Mouse (Mus musculus) right cerebral cortex, postnatal 10 days (tissue): ENCODE results near the gene Usp18.

Experiments used
- DNase-seq, 2 experiments: peaks; one replicate each; pipeline ENCODE4 v3.0.0; 2021; ENCODE audit warnings: low spot score in 2 of 2

The Usp18 gene

DNA sequence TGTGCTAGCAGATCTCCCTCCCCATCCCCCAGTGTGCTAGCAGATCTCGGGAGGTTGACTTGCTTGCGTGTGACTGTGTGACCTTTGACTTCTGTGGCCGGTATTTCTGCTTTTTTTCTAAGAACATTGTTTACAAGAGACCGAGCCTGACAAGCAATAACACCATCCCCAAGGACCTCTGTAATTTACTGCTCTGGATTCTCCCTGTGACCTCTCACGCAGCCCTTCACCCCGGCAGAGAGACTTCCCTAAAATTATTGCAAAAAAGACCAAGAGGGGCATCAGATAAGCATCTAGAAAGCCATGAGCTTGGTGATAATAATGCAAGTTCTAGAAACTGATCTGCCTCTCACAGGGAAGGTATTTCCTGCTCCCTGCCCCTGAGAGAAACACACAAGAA is 20.7 kb upstream of the Usp18 start:
- DNase-seq, result no peak

DNA sequence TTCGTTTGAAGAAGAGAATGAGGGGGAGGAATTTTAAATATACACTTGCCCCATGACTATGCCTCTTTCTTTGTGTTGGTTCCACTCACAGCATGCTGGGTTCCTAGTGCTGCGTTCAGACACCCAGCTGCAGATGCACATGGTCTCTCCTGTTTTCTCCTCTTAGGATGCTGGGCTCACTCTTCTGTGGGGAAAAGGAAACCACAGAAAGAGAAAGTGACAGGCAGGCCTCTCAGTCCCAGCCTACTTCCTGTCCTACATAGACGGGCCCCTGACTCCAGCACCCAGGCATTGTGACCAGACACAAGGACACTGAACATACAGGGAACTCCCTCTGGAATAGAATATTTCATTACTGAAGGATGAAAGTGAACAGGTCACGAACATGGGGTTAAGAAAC is 19.7 kb upstream of the Usp18 start:
- no peak for DNase-seq

DNA sequence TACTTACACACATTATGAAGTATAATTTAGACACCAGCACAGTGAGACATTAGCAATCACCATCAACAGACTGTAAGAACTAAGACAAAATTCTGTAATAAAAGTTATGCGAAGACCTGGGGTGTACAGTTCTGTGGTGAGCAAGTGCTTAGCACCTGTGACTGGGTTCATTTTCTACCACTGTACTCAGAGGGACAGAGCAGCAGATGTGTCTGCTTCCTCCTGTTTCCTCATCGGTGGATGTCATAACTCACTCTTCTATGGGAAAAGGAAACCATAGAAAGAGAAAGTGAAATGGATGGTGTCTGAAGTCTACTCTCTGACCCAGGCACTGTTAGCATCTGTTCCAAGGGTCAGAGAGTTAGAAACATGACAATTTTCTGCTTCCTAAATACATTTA is 19.0 kb upstream of the Usp18 start:
- DNase-seq, result no peak

DNA sequence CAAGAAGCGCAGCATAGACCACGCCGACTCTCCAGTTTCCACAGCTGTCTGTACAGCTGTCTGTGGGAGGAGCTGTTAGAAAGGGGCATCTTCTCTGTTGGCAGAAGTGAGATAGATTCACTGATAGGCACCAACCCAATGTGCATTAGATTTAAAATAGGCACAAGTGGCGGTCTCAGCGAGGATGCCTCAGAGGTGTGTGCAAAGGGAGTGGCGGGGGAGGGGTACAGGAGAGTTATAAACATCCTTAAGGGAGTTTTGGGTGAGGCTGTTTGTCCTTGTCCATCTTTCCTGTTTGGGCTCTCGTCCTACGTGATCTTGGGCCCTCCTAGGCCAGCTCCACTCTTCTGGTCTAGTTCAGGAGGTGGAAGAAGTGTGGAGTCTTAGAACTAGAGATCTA is 17.3 kb upstream of the Usp18 start:
- DNase-seq, result no peak

DNA sequence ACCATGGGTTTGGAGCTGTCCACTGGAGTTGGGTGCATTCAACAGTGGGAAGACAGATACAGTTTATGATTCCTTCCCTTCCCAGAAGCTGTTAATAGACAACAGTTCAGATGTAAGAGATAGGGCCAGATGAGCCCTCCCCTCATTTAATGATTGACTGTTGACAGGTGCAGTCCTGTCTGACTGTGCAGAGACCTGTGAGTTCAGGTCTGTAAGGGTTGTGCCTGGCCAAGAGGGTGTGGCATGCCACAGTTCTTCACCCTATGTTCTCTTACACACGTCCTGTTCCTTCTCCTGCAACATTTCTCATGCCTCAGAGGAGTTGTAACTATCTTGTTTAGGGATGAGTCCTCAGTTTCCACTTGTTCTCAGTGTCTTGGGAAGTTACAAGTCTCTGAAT is 13.1 kb upstream of the Usp18 start:
- no peak for DNase-seq

DNA sequence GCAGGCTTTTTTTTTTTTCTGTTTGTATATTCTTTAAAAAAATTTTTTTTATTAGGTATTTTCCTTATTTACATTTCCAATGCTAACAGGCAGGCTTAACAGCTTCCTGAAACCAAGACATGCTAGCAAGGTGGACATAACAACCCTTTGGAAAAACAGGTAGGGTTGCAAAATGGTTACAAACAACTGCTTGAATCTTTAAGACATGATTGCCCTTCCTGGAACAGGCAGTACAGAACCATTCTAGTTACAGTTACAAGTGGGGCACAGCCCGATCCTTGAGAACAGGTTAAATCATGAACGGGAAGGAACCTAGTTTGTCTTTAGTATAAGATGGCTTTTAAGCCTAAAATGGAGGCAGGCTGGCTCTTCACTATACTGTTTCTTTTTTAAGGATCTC is 9.3 kb upstream of the Usp18 start:
- no peak for DNase-seq

DNA sequence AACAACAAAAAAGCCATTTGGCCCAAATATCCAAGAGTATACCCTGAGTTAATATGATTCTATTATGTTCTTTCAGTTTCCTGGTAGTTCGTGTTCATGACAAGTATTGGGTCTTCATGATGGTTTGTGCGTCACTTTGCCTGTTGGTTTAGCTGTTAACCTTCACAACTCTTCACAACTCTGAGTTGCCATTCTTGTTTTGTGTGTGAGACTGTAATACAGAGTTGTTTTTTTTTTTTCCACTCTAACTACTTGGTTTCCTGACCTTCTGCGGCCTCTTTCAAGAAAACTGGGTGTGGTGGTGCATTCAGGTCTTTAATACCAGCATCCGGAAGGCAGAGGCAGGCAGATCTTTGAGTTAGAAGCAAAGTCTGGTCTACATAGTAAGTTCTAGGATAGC is 7.5 kb upstream of the Usp18 start:
- no peak for DNase-seq

DNA sequence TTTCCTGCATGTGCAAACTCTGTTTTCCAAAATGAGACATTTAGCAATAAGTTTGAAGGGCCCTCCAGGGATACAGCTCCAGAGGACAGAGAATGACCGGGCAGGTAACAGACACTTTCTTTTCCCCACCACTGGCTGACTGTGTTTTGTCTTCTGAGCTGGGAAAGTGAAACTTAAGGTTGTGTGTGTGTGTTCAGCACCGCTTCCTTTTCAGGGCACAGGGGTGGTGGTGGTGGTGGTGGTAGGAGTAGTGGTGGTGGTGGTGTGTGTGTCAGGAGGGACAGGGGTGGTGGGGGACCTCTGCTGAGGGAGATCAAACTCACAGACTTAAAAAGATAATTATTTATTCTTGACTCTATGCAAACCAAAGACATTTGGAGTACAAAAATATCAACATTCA is 3.9 kb upstream of the Usp18 start:
- no peak for DNase-seq

DNA sequence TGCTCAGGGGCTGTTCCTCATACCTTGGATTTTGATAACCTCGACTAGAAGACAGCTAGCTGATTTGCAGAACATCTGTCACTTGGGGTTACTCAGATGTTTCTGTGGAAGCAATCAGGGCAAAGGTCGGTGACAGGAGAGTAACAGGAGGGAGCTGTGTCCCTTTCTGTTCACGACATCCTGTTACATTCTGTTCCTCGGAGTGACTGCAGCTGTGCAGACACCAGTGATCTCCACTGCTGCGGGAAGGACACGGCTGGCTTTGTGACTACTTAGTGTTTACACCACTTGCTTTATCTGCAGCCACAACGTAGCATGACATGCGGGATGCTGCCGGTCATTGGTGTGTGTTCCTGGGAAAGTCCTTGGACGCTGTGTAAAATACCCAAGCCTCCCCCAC is 2.5 kb upstream of the Usp18 start:
- no peak for DNase-seq

DNA sequence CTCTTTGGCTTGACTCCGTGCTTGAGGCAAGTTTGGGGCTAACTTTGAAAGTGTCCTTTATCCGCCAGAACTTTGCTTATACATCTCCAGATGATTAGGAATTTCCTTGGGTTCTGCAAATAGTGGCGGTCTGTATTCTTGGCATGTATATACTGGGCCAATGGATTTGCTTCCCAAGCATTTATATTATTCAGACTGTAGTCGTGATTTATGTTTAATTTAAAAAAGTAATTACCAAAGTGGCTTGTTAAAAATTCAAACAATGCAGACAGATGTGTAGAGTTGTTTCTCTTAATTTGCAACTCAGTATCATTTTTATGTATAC is 293 bp downstream of the Usp18 start:
- no peak for DNase-seq

DNA sequence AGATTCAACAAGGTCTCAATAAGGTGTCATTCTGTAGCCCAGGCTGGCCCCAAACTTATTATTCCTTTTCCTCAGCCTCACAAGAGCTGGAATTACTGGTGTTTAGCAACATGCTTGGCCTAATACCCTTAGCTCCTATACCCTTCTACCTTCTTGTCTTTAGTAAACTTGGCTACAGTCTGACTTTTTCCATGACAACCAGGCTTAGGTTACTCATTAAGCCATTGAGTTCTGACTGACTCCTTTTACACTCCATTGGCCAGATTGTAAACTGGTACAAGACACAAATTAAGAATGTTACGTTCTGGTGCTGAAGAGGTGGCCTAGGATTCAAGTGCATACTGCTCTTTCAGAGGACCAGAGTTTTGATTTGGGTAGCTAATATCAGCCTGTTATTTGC is 4.7 kb downstream of the Usp18 start:
- DNase-seq, result no peak

DNA sequence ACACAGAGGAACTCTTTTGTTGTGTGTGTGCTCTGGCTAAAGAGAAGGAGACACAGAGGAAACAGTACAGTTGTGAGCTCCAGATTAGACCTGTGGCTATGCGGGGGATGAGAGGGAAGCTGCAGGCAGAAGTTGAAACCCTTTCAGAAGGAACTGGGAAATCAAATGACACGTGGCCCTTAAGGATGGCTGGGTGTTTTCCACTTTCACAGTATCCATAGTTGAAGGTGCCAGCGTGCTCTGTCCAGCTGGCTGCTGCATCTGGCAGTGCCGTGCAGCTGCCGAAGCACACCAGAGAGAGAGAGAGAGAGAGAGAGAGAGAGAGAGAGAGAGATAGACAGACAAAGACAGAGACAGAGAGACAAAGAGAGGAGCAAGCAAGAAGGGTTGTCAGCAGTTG is 5.5 kb downstream of the Usp18 start:
- DNase-seq, result no peak

DNA sequence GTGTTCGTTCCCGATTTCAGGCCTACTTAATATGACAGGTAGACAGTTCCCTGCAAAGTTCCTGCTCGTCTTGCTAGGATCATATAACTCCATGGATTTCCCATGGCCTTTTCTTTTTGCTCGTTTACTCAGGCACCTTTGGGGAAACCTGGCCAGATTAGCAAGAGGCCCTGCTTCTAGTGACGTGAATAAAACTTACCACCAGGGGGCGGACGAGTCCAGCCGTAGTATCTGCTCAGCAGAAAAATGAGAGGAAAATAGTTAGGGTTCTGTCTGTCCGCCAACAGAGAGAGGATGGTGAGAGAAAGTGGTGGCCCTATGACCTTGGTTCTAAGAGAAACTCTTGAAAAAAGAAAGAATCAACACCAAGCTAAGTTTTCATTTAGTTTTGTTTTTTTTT is 14.8 kb downstream of the Usp18 start:
- DNase-seq, result peak; percentile 67 to 81

DNA sequence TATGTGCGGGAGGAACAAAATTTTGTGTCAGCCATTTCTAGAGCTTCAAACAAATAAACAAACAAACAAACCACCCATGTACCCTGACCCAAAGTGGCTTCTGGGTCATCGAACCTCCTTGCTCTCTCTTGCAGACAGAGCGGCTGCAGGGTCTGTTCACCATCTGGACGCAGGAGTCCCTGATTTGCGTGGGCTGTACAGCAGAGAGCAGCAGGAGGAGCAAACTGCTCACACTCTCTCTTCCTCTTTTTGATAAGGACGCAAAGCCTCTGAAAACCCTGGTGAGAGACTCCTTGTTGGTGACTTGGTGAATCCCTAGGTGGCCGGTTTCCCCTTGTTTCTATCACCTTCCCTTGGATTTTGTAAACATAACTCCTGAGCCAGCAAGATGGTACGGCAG is 15.5 kb downstream of the Usp18 start:
- DNase-seq, result no peak

DNA sequence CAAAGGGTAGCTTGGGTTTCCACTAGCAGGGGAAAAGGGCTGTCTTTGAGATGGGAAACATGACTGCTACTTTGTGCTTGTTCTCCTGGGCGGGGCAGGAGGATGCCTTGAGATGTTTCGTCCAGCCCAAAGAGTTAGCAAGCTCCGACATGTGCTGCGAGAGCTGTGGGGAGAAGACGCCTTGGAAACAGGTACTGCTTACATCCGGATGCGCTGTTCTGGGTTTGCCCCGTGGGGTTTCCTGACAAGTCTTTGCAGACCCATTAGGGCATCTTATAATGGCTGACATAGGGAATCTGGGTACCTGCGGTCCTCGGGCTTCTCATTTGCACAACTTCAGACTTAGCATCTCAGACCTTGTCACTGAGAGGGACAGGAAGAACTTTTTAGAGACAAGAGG is 16.3 kb downstream of the Usp18 start:
- no peak for DNase-seq

DNA sequence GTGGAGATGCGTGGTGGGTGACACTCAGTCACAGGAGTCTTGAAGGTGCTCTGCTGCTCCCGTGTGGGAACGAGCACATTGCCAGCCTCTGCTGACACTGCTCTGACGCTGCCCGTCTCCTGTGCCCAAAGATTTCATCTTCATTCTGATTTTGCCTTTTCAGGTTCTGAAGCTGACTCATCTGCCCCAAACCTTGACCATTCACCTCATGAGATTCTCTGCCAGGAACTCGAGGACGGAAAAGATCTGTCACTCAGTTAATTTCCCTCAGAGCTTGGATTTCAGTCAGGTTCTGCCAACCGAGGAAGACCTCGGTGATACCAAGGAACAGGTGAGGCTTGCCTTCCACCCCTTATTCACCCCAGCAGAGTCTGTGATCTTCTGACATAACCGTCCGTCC is 16.8 kb downstream of the Usp18 start:
- no peak for DNase-seq

DNA sequence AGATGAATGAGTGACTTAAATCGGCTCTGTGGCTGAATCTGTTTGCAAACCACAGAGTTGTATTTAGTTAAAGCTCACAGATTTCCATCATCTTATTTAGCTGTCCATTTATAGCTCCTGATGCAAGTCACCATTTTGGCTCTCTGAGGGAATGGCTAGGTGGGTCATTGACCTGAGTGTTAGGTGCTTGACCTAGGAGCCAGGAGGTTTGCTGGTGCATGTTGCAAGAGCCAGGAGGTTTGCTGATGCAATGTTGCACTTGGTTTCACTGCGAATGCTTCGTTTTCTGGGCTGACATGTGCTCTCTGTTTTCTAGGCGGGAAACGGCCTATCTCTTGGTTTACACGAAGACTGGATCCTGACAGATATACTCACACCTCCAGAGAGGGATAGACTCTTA is 24.4 kb downstream of the Usp18 start:
- DNase-seq, result no peak

DNA sequence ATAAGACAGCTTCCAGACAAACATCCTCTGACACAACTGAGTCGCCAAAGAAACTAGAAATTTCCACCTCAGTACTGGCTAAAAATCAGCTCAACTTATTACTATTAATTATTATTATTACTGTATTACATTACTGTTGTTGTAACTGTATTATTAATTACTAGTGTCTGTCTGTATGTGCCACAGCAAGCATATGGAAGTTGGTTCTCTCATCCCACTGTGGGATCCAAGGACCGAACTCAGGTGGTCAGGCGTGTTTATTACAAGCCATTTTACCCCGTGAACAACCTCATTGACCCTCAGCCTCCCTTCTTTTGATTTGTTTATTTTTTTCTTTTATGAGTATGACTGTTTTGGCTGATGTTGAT is 26.0 kb downstream of the Usp18 start:
- no peak for DNase-seq

DNA sequence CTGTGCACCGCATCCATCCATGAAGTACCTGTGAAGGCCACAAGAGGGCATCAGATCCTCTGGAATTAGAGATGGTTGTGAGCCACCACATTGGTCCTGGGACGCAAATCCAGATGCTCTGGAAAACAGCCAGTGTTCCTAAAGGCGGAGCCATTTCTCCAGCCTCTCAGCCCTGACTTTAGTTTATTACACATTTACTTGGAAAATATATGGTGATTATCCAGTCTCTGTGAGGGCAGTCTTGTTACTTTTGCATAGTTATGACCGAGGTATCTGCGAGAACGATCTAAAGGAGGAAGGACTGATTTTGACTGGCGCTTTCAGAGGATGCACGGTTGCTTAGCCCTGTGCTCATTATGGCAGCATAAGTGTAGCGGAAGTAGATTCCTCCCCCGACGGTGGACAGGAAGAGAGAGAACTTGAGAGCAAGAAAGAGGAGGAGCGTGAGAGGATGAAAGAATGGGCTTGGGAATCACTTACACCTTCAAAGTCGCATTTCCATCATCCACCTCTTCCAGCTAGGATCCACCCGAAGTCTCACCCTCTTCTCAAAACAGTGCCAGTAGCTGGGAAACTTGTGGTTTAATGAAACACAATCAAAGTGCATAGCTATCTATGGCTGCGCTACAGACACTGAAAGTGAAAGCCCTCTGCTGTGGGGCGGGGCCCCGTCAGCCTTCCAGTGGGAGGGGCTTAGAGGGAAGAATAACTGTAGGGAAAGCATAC is 26.5 kb downstream of the Usp18 start:
- DNase-seq, result peak; percentile 84 to 85

DNA sequence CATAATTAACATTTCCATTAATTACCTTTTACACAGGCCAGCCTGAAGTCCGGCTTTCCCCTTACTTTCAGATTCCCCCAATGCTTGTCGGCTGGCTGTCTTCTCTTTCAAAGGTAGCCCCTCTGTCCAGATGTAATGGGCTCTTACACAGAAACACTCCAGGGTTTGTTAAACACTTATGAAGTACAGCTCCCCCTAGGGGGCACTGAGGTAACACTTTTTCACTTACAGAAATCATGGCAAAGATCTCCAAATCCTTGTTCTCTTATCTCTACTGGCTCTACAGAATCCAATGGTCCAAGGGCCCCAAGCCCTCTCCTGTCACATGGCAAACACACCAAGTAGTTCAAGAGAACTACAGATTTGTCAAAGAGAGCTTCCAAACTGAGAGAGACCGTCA is 28.6 kb downstream of the Usp18 start:
- DNase-seq, result peak in 1 of 2 experiments; percentile 40

DNA sequence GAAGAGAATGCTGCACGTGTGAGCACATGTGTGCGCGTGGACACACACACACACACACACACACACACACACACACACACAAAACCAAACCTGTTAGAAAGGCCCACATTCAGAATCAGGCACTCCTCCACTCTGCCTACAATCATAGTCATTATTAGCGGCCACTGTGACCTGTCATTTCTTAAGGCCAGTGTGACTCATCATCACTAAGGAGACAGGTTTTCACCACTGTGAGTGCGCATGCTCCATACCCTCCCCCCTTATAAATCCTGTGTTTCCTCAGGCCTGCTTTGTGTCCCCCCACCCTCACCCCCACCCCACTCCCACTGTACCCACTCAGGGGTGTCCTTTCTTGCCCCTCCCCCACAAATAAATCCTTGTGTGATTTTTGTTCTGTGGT is 38.4 kb downstream of the Usp18 start:
- no peak for DNase-seq

DNA sequence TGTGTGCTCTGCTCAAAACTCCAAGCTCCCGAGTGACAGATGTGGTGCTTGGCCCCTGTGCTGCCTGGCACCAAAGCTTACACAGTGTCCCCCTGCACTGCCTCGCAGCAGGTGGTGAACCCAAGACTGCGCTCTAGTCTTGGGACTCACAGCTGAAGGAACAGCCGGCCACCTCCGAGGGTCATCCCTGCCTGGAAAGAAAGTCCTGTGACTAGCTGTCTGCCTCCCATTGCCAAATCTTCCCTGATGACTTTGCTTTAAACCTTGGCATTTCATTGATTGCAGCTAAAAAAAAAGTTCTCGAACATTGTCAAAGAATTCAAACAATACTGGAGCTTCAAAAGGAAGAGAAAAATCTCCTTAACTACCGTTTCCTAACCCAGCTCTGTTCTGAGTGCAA is 53.6 kb downstream of the Usp18 start:
- no peak for DNase-seq

DNA sequence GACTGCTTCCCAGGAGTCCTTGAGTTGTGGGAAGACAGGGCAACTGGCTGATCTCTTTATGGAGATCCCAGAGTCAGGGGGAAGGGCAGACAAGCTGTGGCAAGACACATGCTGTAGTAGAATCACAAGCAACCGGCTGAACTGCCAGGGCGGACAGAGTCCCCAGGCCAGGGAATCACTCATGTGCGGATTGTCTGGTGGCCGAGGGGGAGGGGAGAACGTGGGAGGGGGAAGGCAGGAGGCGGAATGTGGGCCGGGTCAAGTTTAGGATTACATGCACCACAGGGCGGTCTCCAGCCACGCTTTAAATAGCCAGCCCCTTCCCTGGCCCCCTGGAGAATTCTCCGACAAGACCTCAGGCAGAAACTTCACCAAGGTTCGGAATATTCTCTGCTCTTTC is 54.2 kb downstream of the Usp18 start, which contains the start of gene Slc6a13:
Slc6a13 (plus strand) TSS at position 274 of the 400 bp plus-strand sequence.
- DNase-seq, result no peak

DNA sequence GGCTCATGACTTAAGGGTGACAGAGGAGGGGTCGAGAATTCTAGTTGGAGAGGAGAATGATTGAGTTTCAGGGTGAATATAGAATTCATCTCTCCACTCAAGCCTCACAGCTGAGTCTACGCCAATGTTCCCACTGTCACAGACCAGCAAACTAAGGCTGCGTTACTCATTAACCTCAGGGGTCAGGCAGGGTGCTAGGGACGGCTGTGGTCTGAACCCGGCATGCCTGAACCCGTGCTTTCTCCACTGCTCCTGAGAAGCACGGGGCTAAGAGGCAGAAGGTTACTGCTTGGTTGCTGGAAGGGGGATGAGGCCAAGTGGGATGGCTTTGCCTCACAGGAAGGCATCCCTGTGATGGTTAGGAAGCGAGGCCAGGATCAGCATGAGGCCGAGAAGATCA is 54.8 kb downstream of the Usp18 start:
- DNase-seq, result no peak
